Mouse (Mus musculus): ENCODE measurements around the gene Itpk1. TPM values are rescaled to one million over a fixed set of nuclear protein-coding genes. Genes with fewer than 3 reads are reported as not detected.

Itpk1 gene
- polyA plus RNA-seq, 1 experiment from 2014 or later = 12.0 TPM

DNA sequence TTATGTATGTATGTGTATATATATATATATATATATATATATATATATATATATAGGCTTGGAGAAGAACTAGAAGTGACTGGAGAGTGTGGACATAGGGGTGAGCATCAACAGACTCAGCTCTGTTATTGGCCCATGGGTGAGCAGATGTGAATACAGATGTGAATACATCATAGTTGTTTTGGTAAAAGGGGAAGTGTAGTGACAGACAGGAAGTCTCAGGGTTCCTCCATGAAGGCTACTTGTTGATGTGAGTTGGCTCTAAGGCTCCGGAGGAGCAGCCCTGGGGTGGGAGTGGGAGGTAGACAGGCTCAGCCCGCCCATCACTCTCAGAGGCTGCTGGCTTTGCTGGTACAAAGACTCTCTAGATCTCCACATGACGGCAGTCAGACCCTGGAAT, 180.5 kb downstream of the Itpk1 start:
- WGBS = 61% methylated on average over 3 of the region's 3 CpGs
- no peaks in the 10 kb centered on the region for H3K36me3 ChIP-seq
- ATAC-seq (ENCODE audit: insufficient number of reproducible peaks, insufficient read depth, low FRiP score, low TSS enrichment) = no peak
- H3K4me3 ChIP-seq = no peak overlapping the region
- H3K27ac ChIP-seq = no peak overlapping the region
- H3K9me3 ChIP-seq = no peaks in the 10 kb centered on the region
- no peak overlapping the region for H3K4me2 ChIP-seq (replicated peaks)
- no peaks in the 10 kb centered on the region for H3K27me3 ChIP-seq
- no peak overlapping the region for H3K9ac ChIP-seq
- no peaks in the 10 kb centered on the region for H3K4me1 ChIP-seq

DNA sequence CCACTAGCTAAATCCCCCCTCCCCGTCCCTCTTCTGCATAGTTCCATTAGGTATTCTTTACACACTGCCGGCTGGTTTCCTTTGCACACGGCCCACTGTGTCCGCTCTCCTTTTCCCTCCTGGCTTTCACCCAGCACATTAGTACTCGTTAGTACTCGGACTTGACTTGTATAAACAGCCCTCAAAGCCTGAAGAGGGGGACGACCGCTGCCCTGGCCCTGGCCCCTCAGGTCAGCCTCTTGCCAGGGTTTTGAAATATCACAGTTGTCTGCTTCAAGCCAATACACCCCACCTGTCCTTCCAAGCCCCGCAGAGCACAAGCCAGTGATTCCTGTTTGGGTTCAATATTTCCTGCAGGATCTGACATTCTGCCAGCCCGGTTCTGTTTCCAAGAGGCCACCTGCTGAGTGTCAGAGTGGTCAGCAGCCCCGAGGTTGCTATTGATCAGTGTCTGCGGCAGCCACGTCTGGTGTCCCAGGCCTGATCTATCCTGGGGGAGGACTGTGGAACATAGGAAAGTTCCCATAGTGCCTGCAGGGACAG, 182.9 kb downstream of the Itpk1 start:
- no peaks in the 10 kb centered on the region for H3K27me3 ChIP-seq
- 39% methylated on average over 13 of the region's 13 CpGs for WGBS

DNA sequence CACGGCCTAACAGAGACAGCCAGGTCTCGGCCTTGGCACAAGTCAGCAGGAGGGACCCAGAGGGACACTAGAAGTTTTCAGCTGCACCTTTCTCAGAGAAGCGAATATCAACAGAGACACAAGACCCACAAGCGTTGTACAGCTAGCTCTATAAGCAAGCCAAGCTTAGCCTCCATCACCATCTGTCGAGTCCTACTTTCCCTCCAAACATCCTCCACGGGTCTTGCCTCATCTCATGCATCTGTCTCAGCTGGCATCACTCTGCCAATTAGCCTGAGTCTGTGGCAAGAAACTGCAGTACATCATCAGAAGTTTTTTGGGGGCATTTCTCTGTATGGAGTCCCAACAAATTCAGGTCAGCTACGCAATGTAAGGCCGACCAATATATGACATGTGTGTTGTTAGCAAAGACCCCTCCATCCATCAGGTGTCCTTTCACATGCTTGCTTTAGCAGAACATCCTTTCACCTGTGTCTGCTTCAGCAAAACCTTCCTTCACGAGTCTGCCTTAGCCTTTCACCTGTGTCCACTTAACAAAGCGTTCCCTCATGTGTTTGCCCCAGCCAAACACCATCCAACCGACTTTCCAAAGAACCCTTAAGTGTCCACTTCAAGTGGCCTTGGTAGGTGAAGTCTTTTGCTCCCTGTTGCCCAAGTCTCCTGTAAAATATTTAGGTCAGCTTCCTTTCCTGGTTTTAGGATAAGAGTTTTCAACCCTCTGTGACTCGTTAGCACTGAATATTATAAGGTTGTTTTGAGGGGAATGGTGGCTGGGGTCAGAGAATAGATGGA, 184.6 kb downstream of the Itpk1 start:
- H3K36me3 ChIP-seq = no peaks in the 10 kb centered on the region
- H3K9me3 ChIP-seq = no peaks in the 10 kb centered on the region
- H3K4me1 ChIP-seq = no peaks in the 10 kb centered on the region
- no peaks in the 10 kb centered on the region for H3K27me3 ChIP-seq
- WGBS = 84% methylated on average over 12 of the region's 12 CpGs
- no peak overlapping the region for H3K9ac ChIP-seq
- ATAC-seq (ENCODE audit: insufficient number of reproducible peaks, insufficient read depth, low FRiP score, low TSS enrichment) = no peak
- no peak overlapping the region for H3K4me2 ChIP-seq (replicated peaks)
- H3K27ac ChIP-seq = no peak overlapping the region
- H3K4me3 ChIP-seq = no peak overlapping the region

More for the DNA sequence above, 182.9 kb downstream of the Itpk1 start:
- H3K9ac ChIP-seq = no peak overlapping the region
- no peaks in the 10 kb centered on the region for H3K9me3 ChIP-seq
- no peak overlapping the region for H3K4me2 ChIP-seq (replicated peaks)
- H3K36me3 ChIP-seq = no peaks in the 10 kb centered on the region
- no peaks in the 10 kb centered on the region for H3K4me1 ChIP-seq
- no peak overlapping the region for H3K4me3 ChIP-seq
- H3K27ac ChIP-seq = no peak overlapping the region
- no peak for ATAC-seq (ENCODE audit: insufficient number of reproducible peaks, insufficient read depth, low FRiP score, low TSS enrichment)

MicroRNAs encoded within 50 kb of the gene (microRNA counts, 519-probe panel; counts per million panel counts)
- microRNA mmu-miR-1936 = 460 counts per million, percentile 65 among the panel's probes with 10 or more counts

Small RNA genes within 50 kb of the gene (microRNA-seq; reads per million reads assigned to microRNA genes)
- not detected for gene Mir1936

Other genes with a start within 250 kb of the Itpk1 start
- gene Golga5, start 235.8 kb downstream of the Itpk1 start, polyA plus RNA-seq (2016; fragmentation: Nextera tagmentation; extraction: Ambion mirVana) = 35.9 and 41.2 TPM in 2 replicates
- gene Chga, start 150.0 kb downstream of the Itpk1 start, polyA plus RNA-seq (2016; fragmentation: Nextera tagmentation; extraction: Ambion mirVana) = 10.1 and 12.2 TPM in 2 replicates
- 30.4 and 32.6 TPM in 2 replicates for gene Moap1, start 38.7 kb upstream of the Itpk1 start, polyA plus RNA-seq (2016; fragmentation: Nextera tagmentation; extraction: Ambion mirVana)
- 10.4 and 11.0 TPM in 2 replicates for gene Tmem251, start 38.8 kb upstream of the Itpk1 start, polyA plus RNA-seq (2016; fragmentation: Nextera tagmentation; extraction: Ambion mirVana)
- not detected in 2 replicates for gene Gm28051, start 52.8 kb upstream of the Itpk1 start, polyA plus RNA-seq (2016; fragmentation: Nextera tagmentation; extraction: Ambion mirVana)
- gene Gon7, start 52.9 kb upstream of the Itpk1 start, polyA plus RNA-seq (2016; fragmentation: Nextera tagmentation; extraction: Ambion mirVana) = 35.3 and 42.2 TPM in 2 replicates
- 45.6 and 51.6 TPM in 2 replicates for gene Ubr7, start 53.0 kb upstream of the Itpk1 start, polyA plus RNA-seq (2016; fragmentation: Nextera tagmentation; extraction: Ambion mirVana)
- gene Gm20604, start 53.7 kb upstream of the Itpk1 start, polyA plus RNA-seq (2016; fragmentation: Nextera tagmentation; extraction: Ambion mirVana) = 31.8 and 32.0 TPM in 2 replicates
- 28.9 and 31.0 TPM in 2 replicates for gene Btbd7, start 173.5 kb upstream of the Itpk1 start, polyA plus RNA-seq (2016; fragmentation: Nextera tagmentation; extraction: Ambion mirVana)
- gene Cox8c, start 194.4 kb upstream of the Itpk1 start, polyA plus RNA-seq (2016; fragmentation: Nextera tagmentation; extraction: Ambion mirVana) = not detected in 2 replicates
- gene Unc79, start 243.9 kb upstream of the Itpk1 start, polyA plus RNA-seq (2016; fragmentation: Nextera tagmentation; extraction: Ambion mirVana) = 0.36 and 0.84 TPM in 2 replicates

All from embryonic facial prominence, embryonic 12.5 days (tissue).